Mouse (Mus musculus) thymus, postnatal 14 days (tissue): ENCODE measurements around the gene Rflna.
A peak's percentile ranks its signal among the peaks of the same experiment; 100 is the strongest.

Experiments used
- DNase-seq: peaks from one replicate; pipeline ENCODE4 v3.0.0; 2021

Rflna gene

GRCm38 (mm10) chr5:125006896-125007295 is 3.9 kb downstream of the Rflna start:
- no peak for DNase-seq

- DNase-seq, result no peak
Observed at GRCm38 (mm10) chr5:125011166-125011565, 8.1 kb downstream of the Rflna start.

GRCm38 (mm10) chr5:125011628-125012027 is 8.6 kb downstream of the Rflna start:
- no peak for DNase-seq

- peak; percentile 72 for DNase-seq
Observed at GRCm38 (mm10) chr5:125014497-125014896, 11.5 kb downstream of the Rflna start.

- peak; percentile 37 for DNase-seq
Observed at GRCm38 (mm10) chr5:125015066-125015465, 12.0 kb downstream of the Rflna start.

- no peak for DNase-seq
Observed at GRCm38 (mm10) chr5:125015576-125015975, 12.6 kb downstream of the Rflna start.

GRCm38 (mm10) chr5:125016421-125017242 is 13.6 kb downstream of the Rflna start:
- DNase-seq, result peak; percentile 48

- no peak for DNase-seq
Observed at GRCm38 (mm10) chr5:125017332-125017731, 14.3 kb downstream of the Rflna start.

GRCm38 (mm10) chr5:125019099-125019498 is 16.1 kb downstream of the Rflna start:
- DNase-seq, result no peak

GRCm38 (mm10) chr5:125021298-125021697 is 18.3 kb downstream of the Rflna start:
- no peak for DNase-seq

GRCm38 (mm10) chr5:125024002-125024401 is 21.0 kb downstream of the Rflna start:
- peak; percentile 35 for DNase-seq

- DNase-seq, result no peak
Observed at GRCm38 (mm10) chr5:125028371-125028770, 25.4 kb downstream of the Rflna start.

- DNase-seq, result no peak
Observed at GRCm38 (mm10) chr5:125028911-125029310, 25.9 kb downstream of the Rflna start.

- DNase-seq, result no peak
Observed at GRCm38 (mm10) chr5:125036483-125036882, 33.5 kb downstream of the Rflna start.

GRCm38 (mm10) chr5:125039377-125040027 is 36.5 kb downstream of the Rflna start:
- no peak for DNase-seq

GRCm38 (mm10) chr5:125040128-125040584 is 37.1 kb downstream of the Rflna start:
- no peak for DNase-seq

- no peak for DNase-seq
Observed at GRCm38 (mm10) chr5:125041578-125041977, 38.6 kb downstream of the Rflna start.

GRCm38 (mm10) chr5:125043448-125043847 is 40.4 kb downstream of the Rflna start:
- DNase-seq, result no peak

- DNase-seq, result no peak
Observed at GRCm38 (mm10) chr5:125045202-125045601, 42.2 kb downstream of the Rflna start.

GRCm38 (mm10) chr5:125046436-125046835 is 43.4 kb downstream of the Rflna start:
- DNase-seq, result no peak

GRCm38 (mm10) chr5:125049481-125049880 is 46.5 kb downstream of the Rflna start:
- no peak for DNase-seq

GRCm38 (mm10) chr5:125052237-125052602 is 49.2 kb downstream of the Rflna start:
- no peak for DNase-seq

- DNase-seq, result no peak
Observed at GRCm38 (mm10) chr5:125052603-125053488, 49.8 kb downstream of the Rflna start.
